Mouse (Mus musculus) liver, postnatal 0 days (tissue): ENCODE measurements around the gene Nup98.
A peak's percentile ranks its signal among the peaks of the same experiment; 100 is the strongest.

Experiments used
- CTCF ChIP-seq: sonication (generic); IDR thresholded peaks from 2 replicates; pipeline ENCODE4 v1.5.1; 2016; ENCODE audit warnings: antibody characterized with exemption, low read depth
- EP300 ChIP-seq: IDR thresholded peaks from 2 replicates; pipeline ENCODE4 v1.6.1; 2016; ENCODE audit warnings: antibody characterized with exemption, low read depth, mild to moderate bottlenecking

- TF ChIP-seq CTCF (peak; percentile 91), EP300 (peak; percentile 29; the same call in 1 of the 2 replicates)
Measured at GRCm38 (mm10) chr7:102250631-102251214, 40.7 kb upstream of the Nup98 start.
